Mouse (Mus musculus): ENCODE data around the gene Heatr4.

DNA sequence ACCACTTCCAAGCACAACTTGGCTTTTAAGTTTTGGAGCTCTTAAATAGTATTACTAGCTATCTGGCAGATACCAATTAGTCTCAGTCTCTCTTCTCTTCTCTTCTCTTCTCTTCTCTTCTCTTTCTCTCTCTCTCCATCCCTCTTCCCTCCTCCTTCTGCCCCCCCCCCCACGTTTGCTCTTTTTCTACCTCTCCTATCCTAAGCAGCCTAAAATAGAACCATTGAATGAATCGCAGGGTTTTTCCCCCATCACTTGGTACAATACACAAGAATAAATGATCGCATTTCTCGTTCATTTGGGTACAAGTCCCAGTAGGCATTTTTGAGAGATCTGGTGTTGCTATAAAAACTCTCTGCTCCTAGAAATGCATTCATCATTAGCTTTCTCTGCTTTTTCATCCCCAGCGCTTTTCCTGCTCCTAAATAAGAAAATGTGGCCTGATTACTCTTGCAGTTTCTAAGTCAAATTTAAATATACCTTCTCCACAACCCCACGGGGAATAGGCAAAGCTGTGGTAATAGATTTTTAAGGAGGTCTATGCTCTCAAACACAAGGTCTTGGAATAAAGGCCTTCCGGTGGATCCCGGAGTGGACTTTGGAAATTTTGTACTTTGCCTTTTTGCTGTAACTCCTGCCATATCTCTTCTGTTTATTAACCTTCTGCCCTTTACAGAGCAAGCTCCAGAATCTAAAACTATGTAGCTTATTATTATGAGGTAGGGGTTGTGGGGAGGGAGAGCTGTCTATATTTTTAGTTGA is 61.7 kb downstream of the Heatr4 start:
- TF ChIP-seq POLR2A (IDR thresholded peaks at IDR 0.05; ENCODE audit: borderline replicate concordance, control insufficient read depth, low read depth, low read length) (no peak), CTCF (IDR thresholded peaks at IDR 0.05; ENCODE audit: control insufficient read depth, insufficient read depth, low read length) (no peak)
